Mouse (Mus musculus) 416B (cell line): ENCODE measurements around the gene Eloa.

Experiments used
- DNase-seq: peaks from one replicate; pipeline ENCODE4 v3.0.0; 2011; ENCODE audit warnings: low read depth

Eloa gene

GRCm38 (mm10) chr4:136030968-136031909 is 9.7 kb upstream of the Eloa start:
- DNase-seq, result peak; percentile 99

DNA sequence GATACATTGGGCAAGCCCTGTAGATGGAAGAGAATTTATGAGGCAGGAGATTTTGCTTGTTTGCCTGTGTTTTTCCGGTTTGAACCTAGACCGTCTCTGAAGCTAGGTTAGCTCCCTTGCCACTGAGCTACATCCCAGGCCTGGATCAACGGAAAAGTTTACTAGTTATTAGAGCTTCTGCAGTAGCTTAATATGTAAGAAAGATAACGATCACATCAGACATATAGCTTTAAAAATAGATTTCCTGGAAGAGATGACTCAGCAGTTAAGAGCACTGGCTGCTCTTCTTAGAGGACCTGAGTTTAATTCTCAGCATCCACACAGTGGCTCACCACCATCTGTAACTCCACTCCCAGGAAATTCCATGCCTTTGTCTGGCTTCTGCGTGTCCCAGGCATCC is 7.1 kb upstream of the Eloa start:
- DNase-seq, result peak; percentile 87

- no peak for DNase-seq
Measured at GRCm38 (mm10) chr4:136028132-136028564, 6.6 kb upstream of the Eloa start.

DNA sequence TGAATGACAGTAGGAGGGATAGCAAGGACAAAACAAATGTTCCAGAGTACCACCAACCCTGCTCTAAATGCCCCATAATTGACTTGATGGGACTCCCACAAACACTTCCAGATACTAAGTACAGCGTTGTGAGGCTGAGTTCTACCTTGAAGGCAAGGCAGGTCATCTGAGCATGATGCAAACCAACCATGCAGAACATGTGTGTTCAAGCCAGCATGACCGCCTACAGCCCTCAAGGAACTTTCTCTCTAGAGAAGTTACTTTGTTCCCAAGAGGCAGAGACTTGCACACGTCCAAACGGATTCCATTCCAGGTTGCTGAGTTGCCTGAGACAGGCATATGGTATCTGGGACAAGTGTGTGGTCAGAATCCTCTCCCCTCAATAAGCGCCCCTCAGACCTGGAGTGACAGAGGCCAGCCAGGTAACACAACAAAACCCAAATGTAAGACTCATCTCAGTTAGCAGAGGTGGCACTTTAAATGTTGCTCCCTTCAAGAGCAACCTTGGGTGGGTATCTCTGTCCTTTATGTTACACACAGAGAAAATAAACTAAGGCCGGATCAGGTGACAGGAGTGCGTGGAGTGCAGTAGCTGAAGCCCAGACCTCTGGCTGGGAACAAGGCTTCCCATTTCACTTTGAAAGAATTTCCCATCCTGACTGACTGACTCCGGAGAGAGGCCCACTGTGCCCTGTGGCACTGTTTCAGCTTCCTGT is 6.0 kb upstream of the Eloa start:
- no peak for DNase-seq

- no peak for DNase-seq
Measured at GRCm38 (mm10) chr4:136025350-136025749, 3.8 kb upstream of the Eloa start.

- DNase-seq, result no peak
Measured at GRCm38 (mm10) chr4:136022924-136023323, 1.4 kb upstream of the Eloa start.

DNA sequence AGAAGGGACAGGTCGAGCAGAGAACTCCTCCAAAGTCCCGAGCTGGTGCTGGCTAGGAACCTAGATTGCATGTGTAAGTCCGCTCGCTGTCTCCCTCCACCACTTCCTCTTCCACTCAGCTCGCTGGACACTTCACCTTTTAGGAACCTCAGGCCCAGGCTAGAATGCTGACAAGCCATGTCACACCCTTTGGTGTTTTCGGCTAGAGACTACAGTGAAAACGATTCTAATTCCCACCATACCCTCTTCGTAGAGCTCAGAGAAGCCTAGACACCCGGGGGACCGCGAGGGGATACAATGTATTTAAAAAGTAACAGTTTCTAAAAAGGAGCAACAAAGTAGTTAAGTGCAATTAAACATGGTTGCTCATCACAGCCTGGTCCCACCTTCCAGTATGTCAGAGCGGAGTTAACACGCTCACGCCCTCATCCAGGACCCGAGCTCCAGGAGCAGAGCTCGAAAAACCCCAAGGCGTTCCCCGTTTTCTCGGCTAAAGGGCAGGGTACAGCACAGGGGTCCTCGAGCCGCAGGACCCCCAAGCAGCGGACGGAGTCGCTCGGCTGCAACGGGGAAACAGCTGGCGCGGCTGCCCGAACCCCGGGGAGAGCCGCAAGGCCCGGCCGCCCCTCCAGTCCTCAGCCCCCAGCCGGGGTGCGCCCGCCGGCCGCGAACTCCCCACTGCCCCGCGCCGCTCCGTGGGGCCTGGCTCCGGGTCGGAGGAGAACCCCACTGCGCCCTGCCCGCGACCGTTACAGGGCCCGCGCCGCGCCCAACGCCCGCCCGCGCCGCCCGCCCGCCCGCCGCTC is 617 bp downstream of the Eloa start:
- DNase-seq, result peak; percentile 82

GRCm38 (mm10) chr4:136016059-136016602 is 5.4 kb downstream of the Eloa start:
- DNase-seq, result no peak

GRCm38 (mm10) chr4:136010586-136010985 is 11.0 kb downstream of the Eloa start:
- DNase-seq, result no peak

- DNase-seq, result no peak
Measured at GRCm38 (mm10) chr4:136008782-136009447, 12.6 kb downstream of the Eloa start.

- DNase-seq, result peak; percentile 81
Measured at GRCm38 (mm10) chr4:136006821-136007220, 14.7 kb downstream of the Eloa start.

GRCm38 (mm10) chr4:136004921-136005320 is 16.6 kb downstream of the Eloa start:
- no peak for DNase-seq

GRCm38 (mm10) chr4:136004107-136004675 is 17.4 kb downstream of the Eloa start:
- no peak for DNase-seq

GRCm38 (mm10) chr4:135995118-135995517 is 26.4 kb downstream of the Eloa start:
- DNase-seq, result no peak

GRCm38 (mm10) chr4:135993941-135994340 is 27.6 kb downstream of the Eloa start:
- DNase-seq, result no peak

DNA sequence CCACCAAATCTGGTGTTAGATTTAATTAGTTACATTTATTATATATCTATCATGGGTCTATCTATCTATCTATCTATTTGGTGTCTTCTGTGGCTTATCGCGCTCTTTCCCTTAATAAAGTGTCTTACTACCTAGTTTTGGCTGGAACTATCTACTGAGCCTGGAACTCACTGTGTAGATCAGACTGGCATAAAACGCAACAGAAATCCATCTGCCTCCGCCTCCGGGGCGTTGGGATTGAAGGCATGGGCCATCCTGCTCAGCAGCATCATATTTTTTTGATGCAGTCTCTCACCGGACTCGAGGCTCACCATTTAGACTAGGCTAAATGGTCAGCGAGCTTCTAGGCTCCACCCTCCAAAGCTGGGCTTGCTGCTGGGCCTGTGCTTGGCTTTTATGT is 33.8 kb downstream of the Eloa start:
- no peak for DNase-seq

GRCm38 (mm10) chr4:135986943-135987710 is 34.4 kb downstream of the Eloa start, which contains the start of gene Pithd1:
Pithd1 (minus strand) TSS chr4:135987264.
- peak; percentile 92 for DNase-seq

GRCm38 (mm10) chr4:135986301-135986942 is 35.1 kb downstream of the Eloa start:
- no peak for DNase-seq

DNA sequence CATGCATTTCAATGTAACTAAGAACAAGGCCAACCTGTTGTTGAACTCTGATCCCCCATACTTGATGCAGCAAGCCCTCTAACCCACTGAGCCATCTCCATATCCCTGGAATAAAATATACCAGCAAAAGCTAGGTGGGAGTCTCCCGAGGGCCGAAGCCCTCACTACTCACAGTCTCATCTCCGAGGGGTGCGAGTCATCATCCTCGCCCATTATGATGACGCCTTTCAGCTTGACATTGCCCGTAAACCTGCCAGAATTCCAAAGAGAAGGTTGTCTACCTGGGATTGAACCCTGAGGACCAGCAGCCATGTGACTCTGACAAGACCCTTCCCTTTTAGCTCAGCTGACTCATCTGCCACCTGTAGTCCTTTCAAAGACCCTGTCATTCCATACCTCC is 35.8 kb downstream of the Eloa start:
- no peak for DNase-seq

DNA sequence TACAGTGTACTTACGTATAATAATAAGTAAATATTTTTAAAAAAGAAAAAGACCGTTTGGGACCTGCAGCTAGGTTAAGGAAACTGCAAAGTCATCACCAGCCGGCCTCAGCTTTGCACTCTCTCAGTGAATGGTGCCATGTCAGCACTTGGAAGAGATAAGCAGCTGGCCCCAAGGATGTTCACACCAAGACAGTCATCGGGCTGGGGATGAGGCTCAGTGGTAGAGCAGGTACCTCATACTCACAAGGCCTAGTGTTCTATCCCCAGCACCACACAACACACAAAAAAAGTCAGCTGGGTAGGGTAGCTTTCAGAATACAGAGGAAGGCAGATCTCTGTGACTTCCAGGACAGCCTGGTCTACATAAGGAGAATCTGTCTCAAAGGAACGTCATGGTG is 36.4 kb downstream of the Eloa start:
- peak; percentile 58 for DNase-seq
